Mouse (Mus musculus) right cerebral cortex, adult 18-20 months (tissue): ENCODE measurements around the gene 4930442H23Rik.
"Not testable (repeated sequence)": the region's sequence is repeated elsewhere in the genome, so short reads cannot be mapped to it uniquely, and the experiment has no call there.

ENCODE experiments used
- DNase-seq: peaks from one replicate; pipeline ENCODE4 v3.0.0; 2022; ENCODE audit warnings: mixed read lengths

The 4930442H23Rik gene

DNA sequence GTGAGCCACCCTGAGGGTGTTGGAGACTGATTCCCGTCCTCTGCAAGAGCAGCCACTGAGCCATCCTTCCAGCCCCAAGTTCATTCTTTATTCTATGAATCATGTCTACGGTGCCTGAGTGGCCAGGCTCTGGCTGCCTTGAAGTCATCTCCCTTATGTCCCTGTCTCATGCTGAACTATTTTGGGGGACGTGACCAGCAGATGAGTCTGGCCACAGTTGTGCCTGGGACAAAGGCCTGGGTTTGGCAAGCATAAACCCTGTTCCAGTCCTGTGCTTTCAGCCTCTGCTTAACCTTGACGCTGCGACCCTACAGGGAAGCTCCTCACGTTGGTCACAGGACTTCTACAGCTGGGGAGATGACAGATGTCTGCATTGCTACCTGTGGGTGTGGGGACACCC, 13.7 kb upstream of the 4930442H23Rik start:
- DNase-seq = no peak

DNA sequence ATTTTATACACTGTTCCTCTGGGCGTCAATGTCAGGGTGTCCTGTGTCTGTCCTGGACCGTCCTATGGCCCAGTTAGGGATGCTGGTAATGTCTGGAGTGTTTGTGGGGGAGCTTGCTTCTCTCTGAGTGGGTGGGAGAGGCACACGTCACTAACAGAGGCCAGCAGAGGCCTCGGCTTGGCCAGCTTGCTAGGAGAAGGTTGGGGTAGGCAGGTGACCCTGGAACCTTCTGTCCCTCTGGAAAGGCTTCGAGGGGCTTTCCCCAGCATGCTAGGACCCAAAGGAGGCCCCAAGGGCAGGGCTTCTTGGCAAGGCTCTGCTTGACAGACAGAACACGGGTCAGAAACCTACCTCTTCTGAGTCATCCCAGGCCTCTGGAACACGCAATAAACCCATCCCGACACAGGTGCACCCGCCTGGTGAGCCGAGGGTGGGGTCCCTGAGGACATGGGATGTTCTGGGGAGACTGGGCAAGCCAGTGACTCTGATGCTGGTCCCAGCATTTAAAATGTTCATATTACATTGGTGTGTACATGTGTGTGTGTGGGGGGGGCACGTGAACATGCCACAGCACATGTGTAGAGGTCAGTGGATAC, 12.9 kb upstream of the 4930442H23Rik start:
- no peak for DNase-seq

DNA sequence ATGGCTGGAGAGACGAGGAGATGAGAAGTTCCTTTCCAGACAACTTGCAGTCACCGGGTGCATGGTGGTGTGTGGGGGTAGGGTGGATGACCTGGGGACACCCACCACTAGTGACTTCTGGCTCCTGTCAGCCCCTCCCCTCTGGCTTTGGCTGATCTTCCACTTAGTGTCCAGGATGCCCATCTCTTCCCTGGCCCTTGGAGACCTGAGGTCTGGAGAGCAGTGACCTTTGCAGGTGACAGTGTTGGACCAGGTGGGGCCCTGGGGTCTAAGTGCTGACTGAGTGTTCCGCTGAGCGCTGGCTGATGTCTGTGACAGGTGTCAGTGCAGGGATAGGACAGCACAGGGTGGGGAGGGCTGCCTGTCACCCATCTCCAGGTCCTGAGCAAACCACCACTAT, 11.7 kb upstream of the 4930442H23Rik start:
- no peak for DNase-seq

DNA sequence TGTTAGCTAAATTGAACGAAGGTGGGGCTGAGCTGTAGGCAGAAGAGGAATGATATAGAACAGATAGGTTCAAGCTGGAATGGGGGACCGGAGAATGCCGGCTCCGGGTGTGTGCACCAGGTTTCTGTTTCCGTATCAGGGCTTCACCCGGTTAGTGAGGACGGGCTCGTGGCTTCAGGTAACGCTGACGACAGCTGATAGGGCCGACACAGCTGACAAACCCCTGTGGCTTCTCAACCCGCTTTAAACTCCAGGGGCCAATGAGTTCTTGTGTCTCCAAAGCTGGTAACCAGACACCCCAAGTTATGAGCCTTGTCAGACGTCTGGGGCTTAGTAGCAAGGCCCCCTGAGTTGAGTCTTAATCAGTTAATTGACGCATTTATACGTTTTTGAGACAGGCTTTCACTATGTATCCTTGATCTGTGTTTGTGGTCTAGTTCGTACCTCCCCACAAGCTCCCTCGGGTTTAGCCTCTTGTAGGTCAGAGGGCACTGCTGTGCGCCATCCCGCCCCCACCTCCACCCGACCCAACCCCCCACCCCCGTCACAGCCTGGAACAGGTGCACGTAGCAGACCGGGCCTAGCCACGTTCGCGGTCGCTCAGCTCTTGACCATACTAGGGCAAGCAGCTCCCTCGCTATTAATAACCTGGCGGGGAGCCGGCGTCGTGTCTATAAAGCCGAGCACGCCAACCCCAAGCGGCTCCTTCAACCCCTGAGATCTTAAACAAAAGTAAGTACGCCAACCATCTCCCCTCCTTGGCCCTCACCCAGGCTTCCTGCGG, 10.5 kb upstream of the 4930442H23Rik start:
- DNase-seq = no peak

DNA sequence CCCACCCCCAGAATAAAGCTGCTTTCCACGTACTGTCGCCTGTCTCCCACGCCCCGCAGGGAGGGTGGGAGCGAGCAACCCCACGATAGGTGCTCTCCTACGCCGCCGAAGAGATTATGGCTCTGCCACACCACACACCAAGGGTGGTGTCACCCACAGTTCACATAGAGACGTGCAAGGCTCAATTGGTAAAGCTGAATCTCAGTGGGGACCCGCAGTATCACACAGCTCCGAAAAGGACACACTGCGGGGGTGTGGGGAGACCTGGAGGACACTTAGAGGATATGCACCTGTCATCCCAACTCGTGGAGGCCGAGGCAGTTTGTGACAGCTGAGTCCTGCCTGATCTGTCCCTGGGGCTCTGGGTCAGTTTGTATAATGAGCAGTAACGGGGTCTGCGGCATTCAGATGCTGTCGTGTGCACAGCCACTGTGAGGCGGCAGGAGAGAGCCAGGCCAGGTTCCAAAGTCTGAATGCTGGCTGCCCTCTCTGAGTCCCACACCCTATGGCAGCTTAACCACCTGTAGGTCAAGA, 9.4 kb upstream of the 4930442H23Rik start:
- DNase-seq = no peak

DNA sequence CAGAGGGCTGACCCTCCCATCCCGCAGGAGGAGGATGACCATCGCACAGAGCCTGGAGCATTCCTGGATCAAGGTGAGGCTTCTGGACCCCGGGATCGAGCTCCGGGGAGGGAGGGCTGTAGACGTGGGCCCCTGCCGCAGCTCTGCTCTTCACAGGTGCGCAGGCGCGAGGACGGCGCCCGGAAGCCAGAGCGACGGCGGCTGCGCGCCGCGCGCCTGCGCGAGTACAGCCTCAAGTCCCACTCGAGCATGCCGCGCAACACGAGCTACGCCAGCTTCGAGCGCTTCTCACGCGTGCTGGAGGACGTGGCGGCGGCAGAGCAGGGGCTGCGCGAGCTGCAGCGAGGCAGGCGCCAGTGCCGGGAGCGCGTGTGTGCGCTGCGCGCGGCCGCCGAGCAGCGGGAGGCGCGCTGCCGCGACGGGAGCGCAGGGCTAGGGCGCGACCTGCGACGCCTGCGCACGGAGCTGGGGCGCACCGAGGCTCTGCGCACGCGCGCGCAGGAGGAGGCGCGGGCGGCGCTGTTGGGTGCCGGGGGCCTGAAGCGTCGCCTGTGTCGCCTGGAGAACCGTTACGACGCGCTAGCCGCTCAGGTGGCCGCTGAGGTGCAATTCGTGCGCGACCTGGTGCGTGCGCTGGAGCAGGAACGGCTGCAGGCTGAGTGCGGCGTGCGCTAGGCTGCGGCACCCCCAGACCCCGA, 8.8 kb upstream of the 4930442H23Rik start:
- peak; percentile 91 for DNase-seq

DNA sequence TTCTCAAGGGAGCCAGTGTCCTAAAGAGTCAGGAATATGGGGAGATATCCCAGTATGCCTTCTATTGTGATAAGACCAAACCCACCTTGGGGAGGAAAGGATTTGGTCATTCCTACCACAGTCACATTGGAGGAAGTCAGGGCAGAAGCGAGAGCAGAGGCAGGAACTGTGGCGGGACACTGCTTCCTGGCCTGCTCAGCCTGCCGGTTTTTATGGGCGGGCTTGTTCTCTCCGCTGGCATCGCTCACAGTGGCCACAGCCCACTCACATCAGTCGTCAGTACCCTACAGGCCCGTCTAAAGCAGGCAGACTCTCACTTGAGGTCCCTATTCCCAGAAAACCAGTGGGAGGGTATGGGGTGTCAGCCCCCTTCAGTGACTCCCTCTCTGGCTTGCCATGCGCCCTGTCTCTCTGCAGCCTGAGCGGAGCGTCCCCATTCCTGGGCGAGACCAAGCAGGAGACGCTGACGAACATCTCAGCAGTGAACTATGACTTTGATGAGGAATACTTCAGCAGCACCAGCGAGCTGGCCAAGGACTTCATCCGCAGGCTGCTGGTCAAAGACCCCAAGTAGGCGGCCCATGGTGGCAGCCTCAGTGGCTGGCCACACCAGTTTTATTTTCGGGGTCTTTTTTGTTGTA, 7.8 kb upstream of the 4930442H23Rik start:
- DNase-seq = no peak

DNA sequence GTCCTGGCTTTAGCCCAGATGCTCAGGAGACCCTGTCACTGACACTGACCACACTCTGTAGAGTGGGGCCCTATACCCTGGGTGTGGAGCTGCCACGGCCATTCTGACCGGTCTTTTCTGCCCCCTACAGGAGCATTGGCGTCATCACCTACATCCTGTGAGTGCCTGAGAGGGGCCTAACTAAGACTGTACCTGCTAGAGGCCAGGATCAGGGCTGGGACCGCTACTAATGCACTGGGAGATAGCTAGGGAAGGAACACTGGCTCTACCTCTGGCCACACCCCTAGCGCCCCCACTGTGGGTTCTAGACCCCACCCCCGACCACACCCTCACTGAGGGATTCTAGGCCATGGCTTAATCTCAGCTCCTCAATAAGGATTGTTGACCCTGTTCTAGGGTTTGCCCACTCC, 7.3 kb upstream of the 4930442H23Rik start:
- DNase-seq = no peak

DNA sequence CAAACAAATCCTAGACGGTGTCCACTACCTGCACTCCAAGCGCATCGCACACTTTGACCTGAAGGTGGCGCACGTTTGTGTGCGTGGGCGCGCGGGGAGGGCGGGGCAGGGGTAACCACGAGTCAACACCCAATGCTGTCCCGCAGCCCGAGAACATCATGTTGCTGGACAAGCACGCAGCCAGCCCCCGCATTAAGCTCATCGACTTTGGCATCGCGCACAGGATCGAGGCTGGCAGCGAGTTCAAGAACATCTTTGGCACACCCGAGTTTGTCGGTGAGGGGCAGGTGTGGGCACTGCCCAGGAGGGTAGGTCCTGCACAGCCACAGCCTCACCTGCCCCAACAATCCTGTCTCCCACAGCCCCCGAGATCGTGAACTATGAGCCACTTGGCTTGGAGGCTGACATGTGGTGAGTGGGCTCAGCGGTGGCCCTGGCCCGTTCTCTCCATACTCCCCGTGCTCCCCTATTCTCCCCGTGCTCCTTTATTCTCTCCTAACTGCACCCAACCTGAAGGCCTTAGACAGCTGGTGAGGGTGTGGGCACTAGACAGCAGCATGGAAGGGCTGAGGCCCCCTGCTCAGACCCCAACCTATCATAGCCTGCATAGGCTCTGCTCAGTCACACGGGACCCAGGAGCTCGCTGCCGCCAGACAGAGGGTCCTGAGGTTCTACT, 6.7 kb upstream of the 4930442H23Rik start:
- no peak for DNase-seq

DNA sequence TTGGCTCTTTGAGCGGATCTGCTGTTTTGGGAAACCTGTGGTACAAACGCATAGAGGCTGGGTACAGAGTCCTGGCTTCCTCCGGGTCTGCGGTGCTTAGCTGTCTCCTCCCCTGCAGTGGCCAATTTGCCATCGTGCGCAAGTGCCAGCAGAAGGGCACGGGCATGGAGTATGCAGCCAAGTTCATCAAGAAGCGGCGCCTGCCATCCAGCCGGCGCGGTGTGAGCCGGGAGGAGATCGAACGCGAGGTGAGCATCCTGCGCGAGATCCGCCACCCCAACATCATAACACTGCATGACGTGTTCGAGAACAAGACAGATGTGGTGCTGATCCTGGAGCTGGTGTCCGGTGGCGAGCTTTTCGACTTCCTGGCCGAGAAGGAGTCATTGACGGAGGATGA, 6.2 kb upstream of the 4930442H23Rik start:
- no peak for DNase-seq

DNA sequence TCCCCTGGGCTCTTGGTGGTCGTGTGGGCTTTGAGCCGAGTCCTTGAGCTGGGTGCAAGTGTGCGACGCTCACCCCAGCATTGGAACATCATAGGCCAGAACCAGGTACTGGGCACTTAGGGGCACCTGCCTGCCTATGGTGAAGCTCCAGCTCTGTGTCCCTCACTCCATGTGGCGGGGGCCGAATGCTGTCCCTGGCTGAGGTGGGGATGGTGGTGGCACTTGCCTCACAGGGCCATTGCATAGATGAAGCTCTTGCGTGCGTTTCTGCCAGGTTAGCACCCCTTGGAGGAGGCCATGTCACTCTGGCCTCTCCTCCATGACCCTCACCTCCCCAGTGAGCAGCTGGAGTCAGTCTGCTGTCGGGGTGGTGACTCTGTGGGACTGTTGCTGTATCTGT, 3.5 kb upstream of the 4930442H23Rik start:
- DNase-seq = no peak

DNA sequence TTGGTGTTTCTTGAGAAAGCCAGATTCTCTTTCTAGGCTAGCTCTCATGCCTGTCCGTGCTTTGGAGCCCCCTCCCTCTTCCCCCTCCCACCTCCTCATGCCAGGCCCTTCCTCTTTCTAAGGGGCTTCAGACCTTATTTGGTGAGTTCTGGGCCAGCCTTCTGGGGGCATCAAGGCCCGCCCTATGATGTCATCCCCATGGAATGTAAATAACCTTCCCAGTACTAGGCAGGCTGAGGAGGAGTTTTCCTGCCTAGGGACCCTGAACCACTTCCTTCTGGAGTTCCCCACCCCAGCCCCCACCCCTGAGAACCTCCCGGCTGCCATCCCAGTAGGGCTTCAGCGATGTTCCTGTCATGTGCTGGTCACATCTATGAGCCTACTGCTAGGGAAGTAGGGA, 1.1 kb upstream of the 4930442H23Rik start:
- no peak for DNase-seq

DNA sequence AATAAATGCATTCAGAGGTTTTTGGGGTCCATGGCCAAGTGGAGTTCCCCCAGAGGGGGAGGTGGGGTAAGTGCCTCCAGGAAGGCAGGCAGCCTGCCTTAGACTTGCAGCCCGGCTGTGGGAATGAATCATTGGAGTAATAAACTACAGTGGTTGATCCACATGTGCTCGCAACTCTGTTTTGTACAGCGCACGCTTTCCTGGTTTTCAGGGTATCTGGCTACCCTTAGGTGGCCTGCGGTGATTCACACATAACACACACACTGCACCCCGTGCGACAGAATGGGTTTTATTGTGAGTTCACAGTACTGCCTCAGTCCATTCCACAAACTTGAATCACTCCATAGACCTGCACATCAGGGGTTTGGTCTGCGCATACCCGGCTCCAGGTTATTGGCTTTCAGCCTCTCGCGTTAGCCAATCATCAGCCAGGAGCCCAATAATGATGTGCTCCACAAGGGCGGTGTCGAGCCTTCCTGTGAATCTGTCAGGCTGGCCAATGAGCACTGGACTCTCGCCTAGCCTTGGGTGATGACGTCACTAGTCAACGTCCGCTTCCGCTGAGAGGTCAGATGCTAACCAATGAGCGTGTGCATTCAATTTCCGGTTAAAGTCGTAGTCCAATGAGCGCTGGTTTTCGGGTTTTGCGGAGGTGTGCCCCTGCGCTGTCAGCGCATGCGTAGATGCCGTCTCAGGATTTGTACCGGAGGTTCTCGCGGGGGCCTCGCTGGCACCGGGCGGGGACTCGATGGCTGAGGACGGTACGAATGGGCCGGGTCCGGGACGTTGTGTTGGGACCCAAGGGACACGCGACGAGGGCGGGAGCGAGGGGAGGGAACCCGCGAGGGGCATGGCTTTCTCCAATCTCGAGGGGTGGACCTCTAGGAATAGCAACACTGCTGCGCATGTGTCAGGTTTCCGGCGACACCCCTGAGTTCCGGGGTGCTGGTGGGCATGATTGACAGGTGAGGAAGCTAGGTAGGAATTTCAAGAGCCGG, 1.0 kb downstream of the 4930442H23Rik start, which contains the start of gene Dapk3:
Gene Dapk3, plus strand, starts transcription at position 670 of the 998 bp plus-strand sequence.
- peak; percentile 99 for DNase-seq

DNA sequence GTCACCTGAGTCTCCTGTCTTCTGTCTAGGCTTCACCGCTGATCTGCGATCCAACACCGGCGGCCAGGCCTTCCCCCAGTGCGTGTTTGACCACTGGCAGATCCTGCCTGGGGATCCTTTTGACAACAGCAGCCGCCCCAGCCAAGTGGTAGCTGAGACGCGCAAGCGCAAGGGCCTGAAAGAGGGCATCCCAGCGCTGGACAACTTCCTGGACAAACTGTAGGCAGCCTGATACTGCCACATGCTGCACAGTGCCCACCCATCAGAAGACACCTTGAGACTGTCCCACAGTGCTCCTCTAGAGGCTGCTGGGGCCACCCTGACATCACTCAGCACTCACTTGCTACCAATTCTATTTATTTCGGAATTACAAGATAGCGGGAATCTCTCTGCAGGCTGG, 1.8 kb downstream of the 4930442H23Rik start:
- not testable (repeated sequence) for DNase-seq

DNA sequence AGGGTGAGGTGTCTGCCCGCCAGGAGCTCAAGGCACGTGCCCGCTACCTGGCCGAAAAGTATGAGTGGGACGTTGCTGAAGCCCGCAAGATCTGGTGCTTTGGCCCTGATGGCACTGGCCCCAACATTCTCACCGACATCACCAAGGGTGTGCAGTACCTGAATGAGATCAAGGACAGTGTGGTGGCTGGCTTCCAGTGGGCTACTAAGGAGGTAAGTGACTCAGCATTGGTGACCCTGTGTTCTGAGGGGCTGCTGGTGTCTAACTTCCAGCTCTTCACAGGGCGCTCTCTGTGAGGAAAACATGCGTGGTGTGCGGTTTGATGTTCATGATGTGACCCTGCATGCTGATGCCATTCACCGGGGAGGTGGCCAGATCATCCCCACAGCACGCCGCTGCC, 2.7 kb downstream of the 4930442H23Rik start:
- DNase-seq = no peak

DNA sequence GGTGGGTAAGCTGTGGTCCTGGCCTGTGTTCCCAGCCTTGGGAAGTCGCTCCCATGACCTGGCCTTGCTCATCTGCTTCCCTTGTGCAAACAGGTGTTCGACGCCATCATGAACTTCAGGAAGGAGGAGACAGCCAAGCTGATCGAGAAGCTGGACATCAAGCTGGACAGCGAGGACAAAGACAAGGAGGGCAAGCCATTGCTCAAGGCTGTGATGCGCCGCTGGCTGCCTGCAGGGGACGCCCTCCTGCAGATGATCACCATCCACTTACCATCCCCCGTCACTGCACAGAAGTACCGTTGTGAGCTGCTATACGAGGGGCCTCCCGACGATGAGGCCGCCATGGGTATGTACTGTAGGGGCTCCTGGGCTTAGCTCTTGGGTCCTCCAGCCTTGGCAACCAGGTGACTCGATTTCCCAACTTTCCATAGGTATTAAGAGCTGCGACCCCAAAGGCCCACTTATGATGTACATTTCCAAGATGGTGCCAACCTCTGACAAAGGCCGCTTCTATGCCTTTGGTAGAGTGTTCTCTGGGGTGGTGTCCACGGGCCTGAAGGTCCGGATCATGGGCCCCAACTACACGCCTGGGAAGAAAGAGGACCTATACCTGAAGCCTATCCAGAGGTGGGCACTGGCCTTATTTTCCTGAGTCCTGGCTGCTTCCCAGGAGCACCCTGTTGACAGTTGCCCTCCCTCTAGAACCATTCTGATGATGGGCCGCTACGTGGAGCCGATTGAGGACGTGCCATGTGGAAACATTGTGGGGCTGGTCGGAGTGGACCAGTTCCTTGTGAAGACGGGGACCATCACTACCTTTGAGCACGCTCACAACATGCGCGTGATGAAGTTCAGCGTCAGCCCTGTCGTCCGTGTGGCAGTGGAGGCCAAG, 4.0 kb downstream of the 4930442H23Rik start:
- DNase-seq = no peak

DNA sequence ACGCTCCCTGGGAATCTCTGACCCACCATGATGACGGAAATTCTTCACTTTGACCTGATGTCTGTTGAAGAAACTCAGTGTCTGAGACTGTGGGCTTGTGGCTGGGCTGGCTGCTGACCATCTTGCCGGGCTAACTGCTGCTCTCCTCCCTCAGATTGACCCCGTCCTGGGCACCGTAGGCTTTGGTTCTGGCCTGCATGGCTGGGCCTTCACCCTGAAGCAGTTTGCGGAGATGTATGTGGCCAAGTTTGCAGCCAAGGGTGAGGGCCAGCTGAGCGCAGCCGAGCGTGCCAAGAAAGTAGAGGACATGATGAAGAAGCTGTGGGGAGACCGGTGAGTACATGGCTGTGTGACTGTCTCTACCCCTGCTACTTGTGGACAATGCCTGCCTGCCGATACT, 4.7 kb downstream of the 4930442H23Rik start:
- no peak for DNase-seq

DNA sequence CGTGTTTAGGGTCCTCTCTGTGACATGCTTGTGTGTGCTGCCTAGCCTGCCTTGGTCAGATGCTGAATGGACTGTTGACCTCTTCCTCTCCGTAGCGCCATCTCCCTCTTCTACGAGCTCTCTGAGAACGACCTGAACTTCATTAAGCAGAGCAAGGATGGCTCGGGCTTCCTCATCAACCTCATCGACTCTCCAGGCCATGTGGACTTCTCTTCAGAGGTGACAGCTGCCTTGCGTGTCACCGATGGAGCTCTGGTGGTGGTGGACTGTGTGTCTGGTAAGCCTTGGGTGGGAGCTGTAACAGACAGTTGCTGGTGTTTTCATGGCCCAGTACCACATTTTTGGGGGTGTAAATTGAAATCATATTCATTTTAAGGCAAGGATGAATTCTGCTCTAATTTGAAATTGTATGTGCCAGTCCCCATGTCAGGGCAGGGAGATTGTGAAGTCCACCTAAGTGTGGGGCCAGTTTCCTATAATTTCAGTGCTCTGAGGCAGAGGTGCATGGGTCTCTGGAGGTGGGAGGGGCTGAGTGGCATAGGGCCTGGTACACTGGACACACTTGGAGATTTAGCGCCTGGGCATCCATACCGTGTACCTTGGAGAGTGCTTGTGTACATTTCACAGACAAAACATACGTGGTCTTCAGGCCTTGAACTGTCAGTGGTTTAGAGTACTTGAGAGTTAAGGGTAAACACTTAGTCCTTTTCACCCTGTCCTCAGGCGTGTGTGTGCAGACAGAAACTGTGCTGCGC, 5.5 kb downstream of the 4930442H23Rik start:
- no peak for DNase-seq

DNA sequence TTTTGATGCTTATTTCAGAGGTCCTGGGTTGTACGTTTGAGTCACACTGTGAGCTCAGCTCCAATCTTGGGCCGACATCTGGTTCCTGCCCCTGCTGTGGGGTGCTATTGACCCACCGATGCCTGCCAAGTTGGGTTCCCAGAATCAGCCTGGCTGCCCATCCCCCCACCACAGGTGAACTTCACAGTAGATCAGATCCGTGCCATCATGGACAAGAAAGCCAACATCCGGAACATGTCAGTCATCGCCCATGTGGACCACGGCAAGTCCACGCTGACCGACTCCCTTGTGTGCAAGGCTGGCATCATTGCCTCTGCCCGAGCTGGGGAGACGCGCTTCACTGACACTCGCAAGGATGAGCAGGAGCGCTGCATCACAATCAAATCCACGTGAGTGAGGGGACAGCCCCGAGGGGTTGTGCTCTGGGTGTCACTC, 6.1 kb downstream of the 4930442H23Rik start:
- no peak for DNase-seq
